Mouse (Mus musculus): ENCODE measurements around the gene Olfr1425. TPM values are rescaled to one million over a fixed set of nuclear protein-coding genes. Genes with fewer than 3 reads are reported as not detected.
"Not testable (repeated sequence)": the region's sequence is repeated elsewhere in the genome, so short reads cannot be mapped to it uniquely, and the experiment has no call there.

Olfr1425 gene
- 1.3 TPM in 1 of 2 replicates, not detected in the other for total RNA-seq (2017)

DNA sequence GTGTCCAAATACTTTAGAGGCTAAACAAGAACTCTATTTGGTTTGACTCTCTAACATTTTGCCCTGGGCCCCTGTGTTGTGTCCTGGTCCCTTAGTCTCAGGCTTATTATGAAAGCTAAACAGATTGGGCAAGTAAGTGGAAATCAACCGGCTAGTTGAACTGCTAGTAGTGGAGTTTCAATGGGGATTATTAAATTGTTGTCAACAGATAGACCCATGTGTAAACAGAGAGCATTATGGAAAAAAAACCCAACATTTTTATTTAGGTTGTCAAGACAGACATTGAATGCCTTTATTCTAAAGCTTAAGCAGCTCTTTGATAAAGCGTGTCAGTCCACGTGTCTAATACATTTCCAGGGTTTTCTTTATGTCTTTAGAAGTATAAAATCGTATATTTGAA is at the start of gene Olfr1425:
Olfr1425 (minus strand) TSS at position 101 of the 400 bp plus-strand sequence.
- not testable (repeated sequence) for ATAC-seq (ENCODE audit: extremely low read depth, insufficient number of reproducible peaks, low FRiP score, poor library complexity, severe bottlenecking)

DNA sequence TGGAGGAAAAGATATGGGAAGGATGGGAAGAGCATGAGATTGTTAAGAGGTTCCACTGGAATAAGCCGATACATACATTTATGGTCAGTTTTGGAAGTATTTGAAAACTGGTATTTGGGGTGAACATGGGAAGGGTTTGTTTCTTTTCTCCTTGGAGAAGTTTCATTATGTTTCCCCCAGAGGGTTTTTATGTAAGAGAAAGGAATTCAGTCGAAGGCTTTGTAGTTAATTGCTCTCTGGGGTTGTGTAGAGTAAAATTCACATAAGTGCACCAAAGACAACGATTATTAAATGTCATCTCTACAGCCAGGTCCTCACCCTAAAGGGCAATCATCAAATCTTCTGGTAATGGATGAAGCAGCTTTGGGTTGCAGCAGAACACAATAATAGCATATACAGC is 45.6 kb upstream of the Olfr1425 start, which contains the start of gene Olfr76:
Olfr76 (minus strand) TSS at position 101 of the 400 bp plus-strand sequence.
- ATAC-seq (ENCODE audit: extremely low read depth, insufficient number of reproducible peaks, low FRiP score, poor library complexity, severe bottlenecking): no peak

DNA sequence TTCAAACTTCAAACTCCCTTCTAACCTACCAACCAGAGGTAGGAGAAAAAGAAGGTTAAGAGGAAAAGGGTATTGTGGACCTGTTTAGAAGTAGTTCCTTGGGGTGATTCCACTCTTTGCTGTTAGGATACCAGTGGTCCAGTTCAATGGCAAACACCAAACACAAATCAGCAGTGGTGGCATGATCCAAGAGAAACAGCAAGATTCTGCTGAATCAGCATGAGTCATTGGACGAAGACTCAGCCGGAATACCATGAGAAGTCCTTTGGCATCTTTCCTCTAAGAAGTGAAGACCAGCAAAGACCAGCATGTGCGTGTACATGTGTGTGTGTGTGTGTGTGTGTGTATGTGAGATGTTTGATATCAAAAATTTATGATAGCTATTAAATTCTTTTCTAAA is 38.9 kb upstream of the Olfr1425 start:
- ATAC-seq (ENCODE audit: extremely low read depth, insufficient number of reproducible peaks, low FRiP score, poor library complexity, severe bottlenecking): no peak

DNA sequence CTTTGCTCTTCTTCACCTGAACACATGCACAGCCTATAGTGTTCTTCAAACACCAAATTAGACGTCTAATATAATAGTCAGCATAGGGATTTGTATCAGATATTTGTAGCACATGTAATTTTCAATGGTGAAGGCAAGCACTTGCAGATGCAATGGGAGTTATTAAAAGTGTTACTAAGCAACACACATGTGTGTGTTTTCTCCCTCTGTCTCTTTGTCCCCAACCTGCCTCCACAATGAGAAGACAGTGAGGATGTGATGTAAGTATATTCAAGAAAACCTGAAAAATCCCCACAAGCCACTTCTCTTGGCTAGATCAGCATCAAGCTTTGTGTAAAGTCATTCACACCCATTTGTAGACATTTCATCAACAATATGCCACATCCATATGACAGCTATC is 38.3 kb upstream of the Olfr1425 start, which contains the start of gene Olfr1428:
Olfr1428 (minus strand) TSS at position 101 of the 400 bp plus-strand sequence.
- ATAC-seq (ENCODE audit: extremely low read depth, insufficient number of reproducible peaks, low FRiP score, poor library complexity, severe bottlenecking): no peak

DNA sequence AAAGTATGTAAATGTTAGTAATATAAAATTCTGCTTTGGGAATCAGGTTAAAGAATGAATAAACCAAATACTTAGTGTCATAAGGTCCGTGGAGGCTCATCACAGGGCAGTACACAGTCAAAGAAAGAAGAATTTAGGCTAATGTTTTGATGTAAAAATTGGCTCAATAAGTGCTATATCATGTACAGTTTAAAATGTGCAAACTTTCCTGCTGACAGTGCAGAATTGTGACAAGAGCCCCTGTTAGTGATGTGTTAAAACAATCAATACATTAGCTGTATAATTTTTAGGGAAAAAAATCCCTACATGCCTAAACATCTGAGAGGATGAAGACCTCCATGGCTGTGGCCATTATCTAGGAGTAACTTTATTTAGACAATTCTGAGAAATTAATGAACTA is 36.3 kb upstream of the Olfr1425 start:
- ATAC-seq (ENCODE audit: extremely low read depth, insufficient number of reproducible peaks, low FRiP score, poor library complexity, severe bottlenecking): no peak

DNA sequence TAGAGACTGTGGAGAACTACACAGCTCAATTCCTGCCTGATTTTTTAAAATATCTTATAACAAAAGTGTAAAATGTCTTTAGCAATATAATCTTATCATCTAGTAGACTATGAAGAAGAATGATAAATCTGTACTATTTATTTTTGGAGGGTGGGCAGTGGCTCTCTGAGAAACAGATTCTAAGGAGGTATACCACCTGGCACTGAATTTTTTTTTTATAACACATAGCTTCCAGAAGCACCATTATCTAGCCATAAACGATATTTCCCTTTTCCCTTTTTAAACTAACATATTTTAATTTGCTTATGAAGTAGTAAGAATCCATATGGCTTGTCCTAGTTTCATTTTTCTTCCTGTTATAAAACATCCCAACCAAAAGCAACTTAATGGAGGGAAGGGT is 27.0 kb upstream of the Olfr1425 start:
- no peak for ATAC-seq (ENCODE audit: extremely low read depth, insufficient number of reproducible peaks, low FRiP score, poor library complexity, severe bottlenecking)

DNA sequence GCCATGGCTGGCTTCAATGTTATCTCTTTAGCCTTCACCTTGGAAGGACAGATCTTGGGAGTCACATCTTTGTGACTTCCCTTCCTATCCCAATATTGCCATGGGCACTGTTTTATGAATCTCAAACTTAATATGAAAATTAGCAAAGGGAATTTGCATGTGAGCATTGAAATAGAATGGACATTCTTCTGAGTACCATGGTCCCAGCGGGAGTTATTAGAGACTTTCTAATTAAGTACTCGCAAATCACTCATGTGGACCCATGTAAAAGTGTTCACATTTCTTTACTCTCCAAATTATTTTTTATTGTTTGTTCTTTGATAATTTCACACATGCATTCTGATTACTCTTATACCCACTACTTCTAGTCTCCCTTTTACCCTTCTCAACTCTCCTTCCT is 25.7 kb upstream of the Olfr1425 start, which contains the start of gene Olfr1427:
Olfr1427 (minus strand) TSS at position 101 of the 400 bp plus-strand sequence.
- no peak for ATAC-seq (ENCODE audit: extremely low read depth, insufficient number of reproducible peaks, low FRiP score, poor library complexity, severe bottlenecking)

DNA sequence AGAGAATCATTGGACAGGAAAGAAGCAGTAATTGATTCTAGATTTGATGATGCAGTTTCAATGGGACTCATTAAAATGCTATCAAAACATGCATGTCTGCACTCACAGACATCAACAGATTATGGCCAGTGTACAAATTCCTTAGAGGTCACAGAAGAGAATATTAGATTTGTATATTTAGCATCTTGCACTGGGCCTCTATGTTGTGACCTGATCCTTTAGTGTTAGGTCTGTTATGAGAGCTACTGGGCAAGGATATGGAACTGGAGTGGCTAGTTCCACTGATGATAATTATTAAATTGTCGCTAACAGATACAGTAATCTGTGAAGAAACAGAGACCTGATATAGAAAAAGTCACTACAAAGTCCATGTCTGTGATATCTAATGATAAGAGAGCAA is 14.4 kb upstream of the Olfr1425 start, which contains the start of gene Olfr1426:
Olfr1426 (minus strand) TSS at position 101 of the 400 bp plus-strand sequence.
- ATAC-seq (ENCODE audit: extremely low read depth, insufficient number of reproducible peaks, low FRiP score, poor library complexity, severe bottlenecking): no peak

DNA sequence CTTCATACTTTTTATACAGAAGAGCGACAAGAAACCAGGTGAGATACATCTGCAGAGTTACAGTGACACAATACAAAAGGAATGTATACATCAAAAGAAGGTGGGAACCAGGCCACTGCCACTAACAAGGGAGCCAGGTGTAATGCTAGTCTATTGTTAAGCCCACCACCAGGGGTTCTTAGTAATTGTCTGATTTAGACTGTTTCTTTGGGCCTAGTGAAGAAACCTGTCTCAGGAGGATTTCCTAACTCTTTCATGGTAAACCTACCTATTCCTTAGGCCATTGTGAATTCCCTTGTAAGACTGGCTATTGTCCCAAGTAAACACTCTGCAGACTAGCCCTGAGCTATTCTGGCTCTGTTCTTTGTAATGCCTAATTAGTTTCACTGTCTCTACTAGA is 8.0 kb downstream of the Olfr1425 start:
- not testable (repeated sequence) for ATAC-seq (ENCODE audit: extremely low read depth, insufficient number of reproducible peaks, low FRiP score, poor library complexity, severe bottlenecking)

DNA sequence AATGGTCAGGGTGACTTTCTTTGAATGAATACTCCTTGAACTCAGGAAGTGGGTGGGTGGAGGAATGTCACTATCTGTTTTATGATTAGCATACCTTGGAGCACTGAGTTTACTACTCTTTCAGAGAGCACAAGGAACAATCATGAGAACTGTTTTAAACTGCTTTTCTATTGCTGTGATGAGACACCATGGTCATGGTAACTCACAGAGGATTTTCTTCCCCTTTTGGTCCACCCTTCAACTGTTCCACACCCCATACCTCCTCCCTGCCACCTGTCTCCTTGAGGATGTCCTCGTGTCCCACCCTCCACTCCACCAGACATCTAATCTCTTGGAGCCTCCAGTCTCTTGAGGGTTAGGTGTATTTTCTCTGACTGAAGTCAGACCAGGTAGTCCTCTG is 9.7 kb downstream of the Olfr1425 start:
- ATAC-seq (ENCODE audit: extremely low read depth, insufficient number of reproducible peaks, low FRiP score, poor library complexity, severe bottlenecking): not testable (repeated sequence)

DNA sequence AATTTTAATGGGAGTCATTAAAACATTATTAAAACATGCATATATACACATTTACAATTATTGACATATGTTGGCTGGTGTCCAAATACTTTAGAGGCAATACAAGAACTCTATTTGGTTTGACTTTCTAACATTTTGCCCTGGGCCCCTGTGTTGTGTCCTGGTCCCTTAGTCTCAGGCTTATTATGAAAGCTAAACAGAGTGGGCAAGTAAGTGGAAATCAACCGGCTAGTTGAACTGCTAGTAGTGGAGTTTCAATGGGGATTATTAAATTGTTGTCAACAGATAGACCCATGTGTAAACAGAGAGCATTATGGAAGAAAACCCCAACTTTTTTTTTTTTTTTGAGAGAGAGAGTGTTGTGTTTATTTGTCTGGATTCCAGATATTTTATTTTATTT is 14.9 kb downstream of the Olfr1425 start, which contains the start of gene Olfr1424:
Olfr1424 (minus strand) TSS at position 101 of the 400 bp plus-strand sequence.
- ATAC-seq (ENCODE audit: extremely low read depth, insufficient number of reproducible peaks, low FRiP score, poor library complexity, severe bottlenecking): not testable (repeated sequence)

DNA sequence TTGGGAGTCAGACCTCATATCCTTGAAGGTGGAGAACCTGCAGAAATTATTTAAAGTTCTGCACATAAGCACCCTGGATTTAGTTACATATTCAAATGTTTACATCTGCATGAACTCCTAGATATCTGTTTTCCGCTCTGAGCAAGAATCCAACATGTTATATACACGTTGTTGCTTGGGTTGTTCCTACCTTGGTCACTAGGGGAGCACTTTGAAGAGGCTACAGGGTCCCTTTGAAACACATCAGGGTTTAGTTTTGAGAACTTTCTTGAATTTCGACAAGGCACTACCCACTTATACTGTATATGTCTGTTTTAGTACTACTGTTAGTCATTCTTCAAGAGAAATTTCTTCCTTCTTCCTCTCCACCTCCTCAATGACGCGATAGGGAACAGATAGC is 34.4 kb downstream of the Olfr1425 start:
- ATAC-seq (ENCODE audit: extremely low read depth, insufficient number of reproducible peaks, low FRiP score, poor library complexity, severe bottlenecking): no peak

DNA sequence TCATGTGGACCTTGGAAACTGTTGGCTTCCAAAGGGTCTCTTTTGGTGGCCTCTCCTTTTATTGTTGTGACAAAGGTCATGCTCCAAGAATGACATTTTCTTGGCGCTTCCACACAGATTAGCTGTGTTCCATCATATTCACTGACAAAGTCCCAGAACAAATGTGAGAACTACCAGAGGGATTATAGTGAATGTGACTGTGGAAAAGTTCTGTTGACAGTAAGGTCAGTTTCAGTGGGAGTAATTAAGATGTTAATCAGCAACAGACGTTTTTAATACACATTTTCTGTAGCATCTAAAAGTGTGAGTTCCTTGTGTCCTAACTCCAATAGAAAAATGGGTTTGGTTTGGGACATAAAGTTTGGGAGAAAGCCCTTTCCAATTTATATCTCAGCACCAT is 36.3 kb downstream of the Olfr1425 start, which contains the start of gene Olfr1423:
Olfr1423 (minus strand) TSS at position 101 of the 400 bp plus-strand sequence.
- ATAC-seq (ENCODE audit: extremely low read depth, insufficient number of reproducible peaks, low FRiP score, poor library complexity, severe bottlenecking): no peak

DNA sequence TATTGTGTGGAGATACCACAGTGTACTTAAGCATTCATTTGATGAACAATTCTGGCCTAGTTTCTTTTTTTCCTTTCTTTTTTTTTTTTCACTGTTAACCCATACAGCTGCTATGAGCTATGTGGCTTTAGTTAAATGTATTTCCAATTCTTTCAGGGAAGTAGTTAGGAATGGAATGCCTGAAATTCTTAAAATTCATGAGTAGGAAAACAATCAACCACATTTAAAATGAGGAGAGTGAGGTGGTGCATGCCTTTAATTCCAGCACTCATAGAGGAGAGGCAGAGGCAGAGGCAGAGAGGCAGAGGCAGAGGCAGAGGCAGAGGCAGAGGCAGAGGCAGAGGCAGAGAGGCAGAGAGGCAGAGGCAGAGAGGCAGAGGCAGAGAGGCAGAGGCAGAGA is 39.8 kb downstream of the Olfr1425 start:
- ATAC-seq (ENCODE audit: extremely low read depth, insufficient number of reproducible peaks, low FRiP score, poor library complexity, severe bottlenecking): no peak

DNA sequence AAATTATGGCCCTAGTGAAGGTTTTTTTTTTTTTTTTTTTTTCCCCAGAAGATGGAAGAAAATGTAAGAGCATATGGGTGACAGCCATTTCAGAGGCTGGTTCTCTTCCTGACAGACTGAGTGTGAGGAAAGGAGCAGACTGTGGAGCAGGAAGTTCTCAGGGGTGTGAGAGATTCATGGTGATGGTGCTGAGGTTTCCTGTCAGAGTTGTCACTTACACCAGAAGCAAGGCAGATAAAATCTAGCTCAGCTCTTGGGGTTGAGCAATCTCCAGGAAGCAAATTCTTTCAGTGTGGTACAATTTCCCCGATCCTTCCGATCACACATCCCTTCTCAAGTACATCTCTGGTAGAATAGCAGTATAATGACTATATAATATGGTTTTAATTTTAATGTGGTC is 50.9 kb downstream of the Olfr1425 start:
- no peak for ATAC-seq (ENCODE audit: extremely low read depth, insufficient number of reproducible peaks, low FRiP score, poor library complexity, severe bottlenecking)

DNA sequence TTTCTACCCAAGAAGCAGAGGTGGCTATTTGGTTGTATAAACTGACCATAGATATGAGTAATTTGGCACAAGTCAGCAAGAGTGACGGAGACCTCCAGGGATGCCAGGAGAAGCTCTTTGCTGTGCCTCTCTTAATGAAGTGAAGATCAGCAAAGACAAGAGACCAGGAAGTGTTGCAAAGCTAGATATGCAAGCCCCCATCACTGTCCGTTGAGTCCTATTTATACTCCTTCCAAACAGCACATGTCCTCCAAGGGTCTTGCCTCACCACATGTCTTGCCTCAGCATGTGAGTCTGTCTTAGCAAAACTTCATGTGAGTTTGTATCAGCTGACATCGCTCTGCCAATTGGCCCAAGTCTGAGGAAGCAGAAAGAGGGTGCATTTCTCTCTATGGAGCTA is 52.2 kb downstream of the Olfr1425 start:
- ATAC-seq (ENCODE audit: extremely low read depth, insufficient number of reproducible peaks, low FRiP score, poor library complexity, severe bottlenecking): no peak

DNA sequence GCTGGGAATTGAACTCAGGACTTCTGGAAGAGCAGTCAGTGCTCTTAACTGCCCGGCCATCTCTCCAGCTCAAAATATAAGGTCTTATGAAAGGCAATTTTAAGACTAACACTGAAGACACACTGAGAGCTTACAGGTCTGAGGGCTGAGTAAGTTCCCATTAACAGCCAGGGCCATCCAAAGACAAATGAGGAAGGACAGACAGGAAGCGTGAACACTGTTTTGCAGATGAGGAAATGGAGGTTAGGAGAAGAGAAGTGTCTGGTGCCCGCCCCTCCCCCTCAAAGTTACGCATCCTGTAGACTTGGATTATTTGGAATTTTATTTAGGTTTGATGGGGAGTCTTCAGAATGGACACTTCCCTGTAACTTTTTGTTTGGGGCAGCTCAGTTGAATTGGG is 53.4 kb downstream of the Olfr1425 start:
- ATAC-seq (ENCODE audit: extremely low read depth, insufficient number of reproducible peaks, low FRiP score, poor library complexity, severe bottlenecking): peak; percentile 88
